Mouse (Mus musculus): ENCODE results near the gene Strbp. TPM values are rescaled to one million over a fixed set of nuclear protein-coding genes. Genes with fewer than 3 reads are reported as not detected.

Gene Strbp
- polyA plus RNA-seq, 1 experiment from 2014 or later: 60.2 TPM

DNA sequence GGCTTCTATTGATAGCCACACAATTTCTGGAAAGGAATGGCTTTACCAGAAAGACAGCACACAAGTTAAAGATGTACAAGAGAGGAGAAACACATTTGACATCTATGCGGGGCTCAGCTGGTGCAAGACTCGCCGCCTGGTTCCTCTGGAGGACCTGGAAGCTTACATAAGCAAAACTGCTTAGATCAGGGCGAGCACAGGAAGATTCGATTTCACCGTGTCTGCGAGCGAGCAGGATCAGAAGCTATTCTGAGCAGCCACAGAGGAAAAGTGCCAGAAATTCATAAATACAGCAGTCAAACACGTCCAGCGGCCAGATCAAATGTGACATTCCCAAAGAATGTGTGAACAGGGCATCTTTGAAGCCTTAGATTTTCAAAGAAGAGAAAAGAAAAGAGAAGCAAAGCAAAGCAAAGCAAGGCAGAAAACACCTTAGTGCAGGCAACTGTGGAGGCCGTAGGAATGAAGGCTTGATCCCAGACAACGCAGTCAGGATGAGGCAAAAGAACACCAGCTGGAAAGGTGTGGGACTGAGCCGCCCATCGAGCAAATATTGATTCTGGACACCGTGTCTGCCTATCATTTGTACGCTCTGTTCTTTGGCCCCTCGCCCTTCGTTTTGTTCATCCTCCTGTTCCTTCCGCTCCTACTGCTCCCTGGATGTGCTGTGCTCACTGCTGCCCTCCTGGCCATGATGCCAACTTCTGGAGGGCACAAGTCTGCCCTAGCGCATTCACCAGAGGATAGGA is 38.3 kb upstream of the Strbp start:
- H3K4me2 ChIP-seq (ENCODE audit: low read depth, severe bottlenecking): no peak overlapping the region
- H3K27ac ChIP-seq (replicated peaks; ENCODE audit: low read depth, low read length): no peak overlapping the region
- no peak overlapping the region for H3K4me3 ChIP-seq (ENCODE audit: low read depth, low read length)
- H3K4me1 ChIP-seq (ENCODE audit: control insufficient read depth, insufficient read depth, low read length): no peaks in the 10 kb centered on the region; the same call in 1 of the 2 replicates
- 82% methylated on average over 20 of the region's 20 CpGs for WGBS
- H3K27me3 ChIP-seq (ENCODE audit: control insufficient read depth, insufficient read depth, low read length): no peaks in the 10 kb centered on the region
- H3K9ac ChIP-seq (ENCODE audit: low read length): no peak overlapping the region
- H3K36me3 ChIP-seq (ENCODE audit: control insufficient read depth, insufficient read depth, low read length): no peaks in the 10 kb centered on the region
- DNase-seq (ENCODE audit: low spot score) (no peak), ATAC-seq (ENCODE audit: insufficient number of reproducible peaks, low FRiP score, low TSS enrichment, low read depth) (no peak)
- no peaks in the 10 kb centered on the region for H3K9me3 ChIP-seq (ENCODE audit: control insufficient read depth, low read length)

- 67% methylated on average over 1 of the region's 1 CpGs for WGBS
- Histone ChIP-seq H3K4me3 (ENCODE audit: low read depth, low read length) (no peak overlapping the region), H3K27ac (replicated peaks; ENCODE audit: low read depth, low read length) (no peak overlapping the region), H3K9me3 (ENCODE audit: control insufficient read depth, low read length) (no peaks in the 10 kb centered on the region), H3K4me1 (ENCODE audit: control insufficient read depth, insufficient read depth, low read length) (peaks cover 4% of the 10 kb centered on the region; the same call in 1 of the 2 replicates), H3K4me2 (ENCODE audit: low read depth, severe bottlenecking) (no peak overlapping the region), H3K27me3 (ENCODE audit: control insufficient read depth, insufficient read depth, low read length) (no peaks in the 10 kb centered on the region), H3K9ac (ENCODE audit: low read length) (0 out of 2 replicates have a peak overlapping the region, but pooled peaks have one; percentile 39), H3K36me3 (ENCODE audit: control insufficient read depth, insufficient read depth, low read length) (no peaks in the 10 kb centered on the region)
- DNase-seq (ENCODE audit: low spot score) (no peak), ATAC-seq (ENCODE audit: insufficient number of reproducible peaks, low FRiP score, low TSS enrichment, low read depth) (no peak)
Measured at GRCm38 (mm10) chr2:37735807-37736188, 32.1 kb upstream of the Strbp start.

- 26% methylated on average over 17 of the region's 17 CpGs for WGBS
- Histone ChIP-seq H3K4me1 (ENCODE audit: control insufficient read depth, insufficient read depth, low read length) (peaks cover 4% of the 10 kb centered on the region; the same call in 1 of the 2 replicates), H3K9me3 (ENCODE audit: control insufficient read depth, low read length) (no peaks in the 10 kb centered on the region), H3K4me2 (ENCODE audit: low read depth, severe bottlenecking) (no peak overlapping the region), H3K27ac (replicated peaks; ENCODE audit: low read depth, low read length) (no peak overlapping the region), H3K27me3 (ENCODE audit: control insufficient read depth, insufficient read depth, low read length) (no peaks in the 10 kb centered on the region), H3K36me3 (ENCODE audit: control insufficient read depth, insufficient read depth, low read length) (no peaks in the 10 kb centered on the region), H3K9ac (ENCODE audit: low read length) (0 out of 2 replicates have a peak overlapping the region, but pooled peaks have one; percentile 39), H3K4me3 (ENCODE audit: low read depth, low read length) (no peak overlapping the region)
- no peak for DNase-seq (ENCODE audit: low spot score)
- no peak for ATAC-seq (ENCODE audit: insufficient number of reproducible peaks, low FRiP score, low TSS enrichment, low read depth)
Measured at GRCm38 (mm10) chr2:37734979-37735806, 31.5 kb upstream of the Strbp start.

DNA sequence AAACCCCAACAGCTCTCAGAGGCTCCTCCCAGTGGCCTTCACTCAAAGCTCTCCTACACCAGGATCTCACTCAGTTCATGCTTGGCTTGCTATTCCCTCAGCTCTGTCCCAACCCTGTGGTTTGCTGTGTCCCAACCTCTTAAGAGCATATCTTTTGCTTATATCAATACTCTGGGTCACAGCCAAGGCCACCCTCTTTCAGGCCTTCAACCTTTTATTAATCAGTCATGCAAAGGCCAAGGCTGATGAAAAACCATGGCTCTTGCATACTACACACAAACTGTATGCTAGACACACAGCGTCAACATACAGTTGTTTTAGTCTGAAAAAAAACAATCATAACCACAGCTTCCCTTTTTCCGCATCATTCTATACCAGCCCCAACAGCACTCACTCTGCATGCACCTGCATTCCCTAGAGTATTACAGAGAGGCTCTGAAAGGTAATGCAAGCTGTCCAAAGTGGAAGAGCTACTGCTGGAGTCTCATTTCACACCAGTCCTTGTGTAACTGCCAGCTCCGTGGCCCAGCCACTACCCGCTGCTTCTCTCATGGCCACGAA is 27.7 kb upstream of the Strbp start:
- Histone ChIP-seq H3K27ac (replicated peaks; ENCODE audit: low read depth, low read length) (no peak overlapping the region), H3K9me3 (ENCODE audit: control insufficient read depth, low read length) (no peaks in the 10 kb centered on the region), H3K4me3 (ENCODE audit: low read depth, low read length) (no peak overlapping the region), H3K27me3 (ENCODE audit: control insufficient read depth, insufficient read depth, low read length) (no peaks in the 10 kb centered on the region), H3K9ac (ENCODE audit: low read length) (no peak overlapping the region), H3K4me1 (ENCODE audit: control insufficient read depth, insufficient read depth, low read length) (peaks cover 4% of the 10 kb centered on the region; the same call in 1 of the 2 replicates), H3K4me2 (ENCODE audit: low read depth, severe bottlenecking) (no peak overlapping the region), H3K36me3 (ENCODE audit: control insufficient read depth, insufficient read depth, low read length) (no peaks in the 10 kb centered on the region)
- DNase-seq (ENCODE audit: low spot score): no peak
- WGBS: 88% methylated on average over 5 of the region's 5 CpGs
- no peak for ATAC-seq (ENCODE audit: insufficient number of reproducible peaks, low FRiP score, low TSS enrichment, low read depth)

DNA sequence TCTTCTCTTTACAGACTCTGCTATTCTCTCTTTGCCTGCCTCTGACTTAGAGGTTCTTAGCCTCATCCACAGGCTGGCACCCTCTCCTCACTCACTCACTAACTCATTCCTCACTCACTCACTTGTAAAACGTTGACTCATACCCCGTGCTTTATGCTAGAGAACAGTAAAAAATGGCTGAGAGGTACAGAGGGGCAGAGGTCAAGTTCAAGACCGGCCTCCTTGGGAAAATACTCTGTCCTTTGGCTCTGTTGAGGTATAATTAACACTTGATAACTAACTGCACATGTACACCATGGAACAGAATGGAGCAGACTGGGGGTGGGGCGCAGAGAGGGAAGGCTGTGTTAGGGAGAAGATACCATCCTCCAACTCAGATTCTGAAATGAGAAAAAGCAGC is 20.6 kb upstream of the Strbp start:
- H3K9me3 ChIP-seq (ENCODE audit: control insufficient read depth, low read length): no peaks in the 10 kb centered on the region
- WGBS: 38% methylated on average over 4 of the region's 4 CpGs
- no peak overlapping the region for H3K4me2 ChIP-seq (ENCODE audit: low read depth, severe bottlenecking)
- no peaks in the 10 kb centered on the region for H3K27me3 ChIP-seq (ENCODE audit: control insufficient read depth, insufficient read depth, low read length)
- no peak overlapping the region for H3K27ac ChIP-seq (replicated peaks; ENCODE audit: low read depth, low read length)
- no peak overlapping the region for H3K9ac ChIP-seq (ENCODE audit: low read length)
- DNase-seq (ENCODE audit: low spot score) (peak; percentile 22), ATAC-seq (ENCODE audit: insufficient number of reproducible peaks, low FRiP score, low TSS enrichment, low read depth) (no peak)
- H3K4me3 ChIP-seq (ENCODE audit: low read depth, low read length): no peak overlapping the region
- H3K4me1 ChIP-seq (ENCODE audit: control insufficient read depth, insufficient read depth, low read length): no peaks in the 10 kb centered on the region
- H3K36me3 ChIP-seq (ENCODE audit: control insufficient read depth, insufficient read depth, low read length): no peaks in the 10 kb centered on the region

DNA sequence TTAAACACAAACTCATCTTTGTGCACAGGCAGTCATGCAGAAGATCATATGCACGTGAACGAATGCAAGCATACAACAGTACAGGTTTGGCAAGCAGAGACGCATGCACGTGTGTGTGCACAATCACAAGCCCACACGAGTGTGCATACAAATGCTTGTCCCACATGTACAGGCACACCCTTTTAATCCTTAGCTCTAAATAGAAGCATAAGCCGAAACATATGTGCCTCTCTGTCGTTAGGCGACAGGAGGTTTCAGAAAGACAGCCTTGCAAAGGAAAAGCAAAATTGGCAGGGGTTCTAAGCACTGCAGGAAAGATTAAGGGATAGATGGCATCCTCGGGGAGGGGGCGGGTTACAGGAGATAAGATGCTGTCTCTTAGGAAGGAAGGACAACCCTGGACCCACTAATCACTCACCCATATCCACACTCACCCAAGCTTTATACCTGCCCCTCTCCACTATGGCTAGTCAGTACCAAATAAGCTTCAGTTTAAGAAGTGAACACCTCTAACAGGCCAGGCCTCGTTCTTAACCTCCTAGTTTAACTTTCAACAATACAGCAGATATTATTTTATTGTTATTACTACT is 19.9 kb upstream of the Strbp start:
- H3K4me3 ChIP-seq (ENCODE audit: low read depth, low read length): no peak overlapping the region
- no peaks in the 10 kb centered on the region for H3K9me3 ChIP-seq (ENCODE audit: control insufficient read depth, low read length)
- H3K9ac ChIP-seq (ENCODE audit: low read length): no peak overlapping the region
- no peaks in the 10 kb centered on the region for H3K27me3 ChIP-seq (ENCODE audit: control insufficient read depth, insufficient read depth, low read length)
- H3K27ac ChIP-seq (replicated peaks; ENCODE audit: low read depth, low read length): no peak overlapping the region
- DNase-seq (ENCODE audit: low spot score): no peak
- WGBS: 59% methylated on average over 11 of the region's 11 CpGs
- no peaks in the 10 kb centered on the region for H3K4me1 ChIP-seq (ENCODE audit: control insufficient read depth, insufficient read depth, low read length)
- H3K4me2 ChIP-seq (ENCODE audit: low read depth, severe bottlenecking): no peak overlapping the region
- no peak for ATAC-seq (ENCODE audit: insufficient number of reproducible peaks, low FRiP score, low TSS enrichment, low read depth)
- no peaks in the 10 kb centered on the region for H3K36me3 ChIP-seq (ENCODE audit: control insufficient read depth, insufficient read depth, low read length)

DNA sequence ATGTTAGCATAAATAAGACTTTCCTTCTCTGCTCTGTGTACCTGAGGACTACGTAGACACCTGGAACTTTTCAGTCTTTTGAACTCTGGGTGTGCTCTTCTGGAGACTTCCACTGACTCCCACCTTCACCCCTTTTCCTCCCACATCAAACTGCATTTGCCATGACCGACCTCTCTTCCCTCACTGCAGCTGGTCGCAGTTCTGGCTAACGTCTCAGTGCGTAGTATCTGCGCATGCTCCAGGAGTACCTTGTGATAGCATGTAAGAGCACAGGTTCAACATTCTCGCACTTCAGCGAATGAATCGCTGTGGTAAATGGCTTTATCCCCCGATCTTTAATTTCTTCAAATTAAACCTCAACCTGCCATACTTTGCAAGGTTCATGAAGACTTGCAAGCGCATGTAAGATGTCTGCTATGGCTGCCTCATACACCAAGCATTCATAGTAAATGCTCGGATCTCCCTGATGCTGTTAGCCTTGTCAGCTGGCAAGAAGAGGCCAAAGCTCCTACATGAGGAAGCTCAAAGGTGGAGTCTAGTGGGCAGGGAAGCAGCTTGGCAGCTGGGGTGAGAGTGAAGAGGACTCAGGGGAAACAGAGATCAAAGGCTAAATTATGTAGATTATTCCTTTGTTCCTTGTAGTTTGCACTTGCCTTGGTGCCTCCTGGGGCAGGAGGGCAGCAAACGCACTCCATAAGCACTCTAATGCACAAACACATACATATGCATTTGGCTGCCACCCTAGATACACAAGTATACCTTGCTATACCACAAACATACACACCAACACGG is 19.2 kb upstream of the Strbp start:
- ATAC-seq (ENCODE audit: insufficient number of reproducible peaks, low FRiP score, low TSS enrichment, low read depth): no peak
- WGBS: 81% methylated on average over 14 of the region's 14 CpGs
- no peak overlapping the region for H3K4me2 ChIP-seq (ENCODE audit: low read depth, severe bottlenecking)

More for the DNA sequence above, 19.2 kb upstream of the Strbp start:
- Histone ChIP-seq H3K9me3 (ENCODE audit: control insufficient read depth, low read length) (no peaks in the 10 kb centered on the region), H3K27ac (replicated peaks; ENCODE audit: low read depth, low read length) (no peak overlapping the region), H3K36me3 (ENCODE audit: control insufficient read depth, insufficient read depth, low read length) (no peaks in the 10 kb centered on the region), H3K4me1 (ENCODE audit: control insufficient read depth, insufficient read depth, low read length) (no peaks in the 10 kb centered on the region), H3K27me3 (ENCODE audit: control insufficient read depth, insufficient read depth, low read length) (no peaks in the 10 kb centered on the region), H3K4me3 (ENCODE audit: low read depth, low read length) (no peak overlapping the region), H3K9ac (ENCODE audit: low read length) (no peak overlapping the region)
- no peak for DNase-seq (ENCODE audit: low spot score)
